Mouse (Mus musculus) induced T-regulatory cell, adult 2 months (primary cell): ENCODE results near the gene Fam131c.

Experiments used
- DNase-seq: peaks from one replicate; pipeline ENCODE4 v3.0.0-alpha.2; 2012; ENCODE audit warnings: low read depth

Fam131c gene

DNA sequence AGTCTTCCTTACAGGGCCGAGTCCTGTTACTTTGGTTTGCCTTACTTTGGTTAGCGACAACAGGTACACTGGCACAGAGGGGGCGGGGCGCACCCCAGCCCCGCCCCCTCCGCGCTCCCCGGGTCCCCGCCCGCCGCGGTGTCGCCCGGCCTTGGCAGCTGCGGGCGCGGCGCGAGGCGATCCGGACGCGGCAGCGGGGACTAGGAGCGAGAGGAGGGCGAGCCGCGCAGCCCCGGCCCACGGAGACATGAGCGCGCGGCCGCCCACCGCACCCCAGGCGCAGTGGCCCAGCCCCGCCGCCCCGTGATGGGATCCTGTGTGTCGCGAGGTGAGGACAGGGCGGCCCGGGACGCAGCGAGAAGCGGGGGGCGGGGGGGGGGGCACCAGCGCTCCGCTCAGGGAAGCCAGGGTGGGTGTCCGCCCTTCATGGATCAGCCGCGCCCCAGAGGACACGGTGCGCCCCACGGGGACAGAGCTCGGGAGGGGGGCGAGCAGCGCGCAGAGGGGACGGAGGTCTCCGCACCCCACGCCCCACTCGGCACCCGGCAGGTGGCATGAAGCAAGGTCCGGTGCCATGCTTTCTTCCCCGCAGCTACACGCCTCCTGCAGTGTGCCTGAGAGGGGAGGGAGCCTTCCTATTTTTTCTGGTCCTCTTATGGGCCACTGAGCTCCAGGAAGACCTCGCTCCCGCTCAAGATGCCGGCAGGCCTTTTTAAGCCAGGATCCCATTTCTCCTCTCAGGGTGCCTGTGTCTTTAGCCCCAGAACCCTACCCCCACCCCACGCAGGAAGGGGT lies at the start of gene Fam131c:
TSS of gene Fam131c (plus strand) at position 224 of the 795 bp plus-strand sequence.
- DNase-seq, result peak; percentile 68

- no peak for DNase-seq
These were observed 45.5 kb upstream of the Fam131c start for GRCm38 (mm10) chr4:141322526-141322925.

GRCm38 (mm10) chr4:141324771-141325191 lies 43.2 kb upstream of the Fam131c start:
- DNase-seq, result no peak

DNA sequence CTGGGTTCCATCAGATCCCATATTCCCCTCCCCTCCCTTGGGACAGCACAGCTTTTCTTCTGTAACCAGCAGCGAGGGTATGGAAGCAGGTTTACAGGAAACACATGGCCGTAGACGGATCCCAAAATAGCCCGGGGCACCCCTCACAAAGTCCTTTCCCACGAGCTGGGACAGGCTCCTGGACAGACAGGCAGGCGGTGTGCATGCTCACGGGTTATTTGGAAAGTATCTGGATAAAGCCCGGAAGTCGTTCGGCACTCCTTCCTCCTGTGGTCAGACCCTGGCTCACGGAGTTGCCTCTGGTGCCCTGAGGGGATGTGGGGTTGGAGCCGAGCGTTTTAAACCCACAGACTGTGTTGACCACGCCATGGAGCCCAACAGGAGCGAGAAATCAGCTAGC lies 42.4 kb upstream of the Fam131c start:
- no peak for DNase-seq

DNA sequence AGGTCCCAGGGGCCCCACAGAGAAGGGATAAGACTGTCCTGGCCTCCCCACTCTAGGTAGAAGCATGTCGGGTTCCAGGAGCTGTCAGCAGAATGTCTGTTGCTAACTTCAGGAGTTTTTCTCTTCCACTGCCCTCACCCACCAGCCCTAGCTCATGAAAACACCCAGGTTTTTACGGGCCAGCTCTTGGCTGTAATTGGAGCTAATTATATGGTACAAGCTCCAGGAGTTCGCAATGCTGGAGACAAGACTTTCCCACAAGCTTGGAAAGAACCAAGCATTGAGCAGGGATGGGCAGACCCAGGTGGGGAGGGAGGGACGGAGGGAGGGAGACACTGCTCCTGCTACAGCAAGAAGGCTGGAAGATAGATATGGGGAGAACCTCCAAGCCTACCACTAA lies 40.9 kb upstream of the Fam131c start:
- no peak for DNase-seq

DNA sequence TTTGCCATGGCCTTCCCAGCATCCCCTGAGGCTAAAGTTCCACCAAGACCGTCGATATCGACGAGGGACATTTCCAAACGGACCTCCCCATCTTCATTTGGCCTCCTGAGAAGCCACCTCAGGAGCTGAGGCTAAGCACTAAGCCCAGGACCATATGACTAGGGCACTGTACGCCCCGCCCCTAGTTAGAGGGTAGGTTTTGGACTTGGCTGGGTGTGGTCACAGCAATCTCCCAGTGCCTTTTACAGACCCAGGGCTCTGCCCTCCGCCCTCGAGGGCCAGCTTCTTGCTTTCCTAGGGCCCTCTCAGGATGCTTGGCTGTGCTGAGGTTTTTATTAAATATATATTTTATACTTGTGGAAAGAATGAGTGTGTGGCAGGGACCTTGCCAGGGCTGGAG lies 39.3 kb upstream of the Fam131c start:
- DNase-seq, result no peak

GRCm38 (mm10) chr4:141329968-141330367 lies 38.1 kb upstream of the Fam131c start:
- peak; percentile 12 for DNase-seq

GRCm38 (mm10) chr4:141331446-141331845 lies 36.6 kb upstream of the Fam131c start:
- no peak for DNase-seq

DNA sequence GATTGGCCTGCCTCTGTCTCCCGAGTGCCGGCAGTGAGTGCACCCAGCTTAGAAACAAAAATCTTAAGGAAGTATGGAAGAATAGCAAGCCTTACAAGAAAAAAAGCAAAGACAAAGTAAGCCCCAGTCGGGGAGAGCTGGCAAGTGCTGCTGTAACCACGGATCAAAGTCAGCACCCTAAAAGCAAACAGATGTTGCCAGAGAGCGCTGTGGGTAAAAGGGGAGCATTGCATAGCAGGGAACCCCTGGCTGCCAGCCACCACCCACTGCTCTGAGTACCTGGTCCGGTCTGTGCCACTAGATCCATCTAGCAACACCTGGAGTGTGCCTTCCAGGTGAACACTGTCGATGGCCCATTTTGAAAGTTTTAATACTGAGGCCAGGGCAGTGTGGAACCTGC lies 35.8 kb upstream of the Fam131c start:
- no peak for DNase-seq

- no peak for DNase-seq
These were observed 33.3 kb upstream of the Fam131c start for GRCm38 (mm10) chr4:141334695-141335094.

DNA sequence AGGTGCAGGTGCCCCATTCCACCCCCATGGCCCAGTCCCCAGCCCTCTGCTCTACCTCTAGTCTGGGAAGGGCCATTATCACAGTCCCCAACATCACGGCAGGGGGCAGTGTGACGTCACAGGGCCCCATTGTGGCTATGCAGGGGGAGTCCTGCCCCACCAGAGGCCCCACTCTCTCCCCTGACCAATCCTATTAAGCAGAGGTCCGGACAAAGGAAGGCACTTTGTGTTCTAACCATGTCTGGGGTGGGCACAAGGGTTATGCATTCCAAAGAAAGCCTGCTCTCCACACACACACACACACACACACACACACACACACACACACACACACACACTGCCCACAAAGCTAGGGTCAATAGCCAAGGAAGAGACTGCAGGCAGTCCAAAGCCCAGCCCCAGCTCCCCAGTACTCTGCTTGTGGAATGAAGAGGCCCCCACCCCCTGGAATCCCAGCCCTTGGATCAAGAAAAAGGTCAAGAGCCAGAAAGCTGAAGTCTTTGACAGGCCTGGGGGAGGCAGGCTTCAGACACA lies 32.7 kb upstream of the Fam131c start:
- no peak for DNase-seq

DNA sequence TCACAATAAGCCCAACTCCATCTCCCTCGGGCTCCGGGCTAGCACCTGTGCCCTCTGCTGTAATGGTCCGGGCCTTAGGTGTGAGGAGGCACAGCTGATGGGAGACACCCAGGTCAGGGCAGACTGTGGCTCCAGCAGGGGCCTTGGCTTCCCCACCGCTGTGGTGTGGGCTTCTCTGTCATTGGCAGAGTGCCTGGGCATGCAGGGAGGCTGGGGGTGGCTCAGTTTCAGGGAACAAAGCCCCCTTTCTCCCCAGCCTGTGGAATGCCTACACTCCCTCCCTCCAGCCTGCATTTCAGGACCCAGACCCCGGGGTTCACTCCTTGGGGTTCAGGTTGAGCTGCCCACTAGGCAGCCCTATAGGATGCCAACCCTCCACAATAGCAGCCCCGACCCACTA lies 31.8 kb upstream of the Fam131c start:
- no peak for DNase-seq

GRCm38 (mm10) chr4:141337986-141338385 lies 30.0 kb upstream of the Fam131c start:
- DNase-seq, result no peak

GRCm38 (mm10) chr4:141338853-141339252 lies 29.2 kb upstream of the Fam131c start:
- no peak for DNase-seq

GRCm38 (mm10) chr4:141341477-141341876 lies 26.5 kb upstream of the Fam131c start:
- no peak for DNase-seq

DNA sequence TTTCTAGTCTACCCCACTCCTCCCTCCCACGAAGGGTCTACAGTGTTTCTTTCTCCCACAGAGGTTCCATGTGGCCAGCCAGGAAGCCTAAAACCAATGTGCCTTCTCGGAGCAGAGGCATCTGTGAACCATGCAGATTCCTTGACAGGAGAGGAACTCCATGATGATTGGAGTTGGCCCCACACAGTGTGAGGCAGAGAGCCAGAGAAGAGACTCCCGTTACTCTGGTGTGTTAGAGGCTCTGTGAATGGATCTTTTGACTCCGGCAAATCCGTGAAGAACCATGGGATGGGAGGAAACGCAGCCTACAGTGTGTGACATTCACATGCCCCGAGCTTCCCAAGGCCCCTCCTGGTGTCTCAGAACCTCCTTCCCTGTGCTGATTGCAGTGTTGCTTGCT lies 24.5 kb upstream of the Fam131c start:
- DNase-seq, result no peak

DNA sequence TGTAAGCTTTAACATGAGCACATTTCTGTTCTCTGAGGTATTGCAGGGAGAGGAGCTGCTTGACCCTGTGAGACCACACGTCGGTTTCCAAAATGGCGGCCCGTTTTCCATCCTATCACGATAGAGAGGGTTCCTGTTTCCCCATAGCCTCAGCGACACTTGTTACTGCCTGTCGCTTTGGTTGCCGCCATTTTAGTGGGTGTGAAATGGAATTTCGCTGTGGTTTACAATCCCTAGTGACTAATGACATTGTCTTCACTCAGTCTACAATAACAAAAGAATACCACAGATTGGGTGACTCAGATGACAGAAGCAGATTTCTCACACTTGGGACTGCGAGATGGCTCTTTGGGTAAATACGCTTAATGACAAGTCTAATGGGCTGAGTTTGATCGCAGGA lies 22.8 kb upstream of the Fam131c start:
- no peak for DNase-seq

DNA sequence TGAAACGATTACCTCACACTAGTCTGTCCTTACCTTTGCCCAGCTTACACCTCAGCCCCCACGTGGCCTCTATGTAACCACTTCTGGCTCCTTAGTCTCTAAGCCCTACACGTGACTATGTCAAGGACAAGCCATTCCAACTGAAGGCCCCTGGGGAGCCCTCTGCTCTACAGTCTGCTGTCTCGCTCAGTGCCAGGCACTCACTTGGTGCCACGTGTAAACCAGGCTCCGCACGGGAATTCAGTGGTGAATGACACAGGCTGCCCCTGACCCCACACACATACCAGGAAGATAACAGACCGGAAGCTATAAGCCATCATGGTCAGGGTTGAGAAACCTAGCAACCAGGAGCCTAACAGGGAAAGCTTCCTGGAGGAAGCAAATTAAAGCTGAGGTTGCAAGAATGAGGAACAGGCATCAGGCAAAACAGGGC lies 20.6 kb upstream of the Fam131c start:
- DNase-seq, result no peak

GRCm38 (mm10) chr4:141348616-141349015 lies 19.4 kb upstream of the Fam131c start:
- no peak for DNase-seq

DNA sequence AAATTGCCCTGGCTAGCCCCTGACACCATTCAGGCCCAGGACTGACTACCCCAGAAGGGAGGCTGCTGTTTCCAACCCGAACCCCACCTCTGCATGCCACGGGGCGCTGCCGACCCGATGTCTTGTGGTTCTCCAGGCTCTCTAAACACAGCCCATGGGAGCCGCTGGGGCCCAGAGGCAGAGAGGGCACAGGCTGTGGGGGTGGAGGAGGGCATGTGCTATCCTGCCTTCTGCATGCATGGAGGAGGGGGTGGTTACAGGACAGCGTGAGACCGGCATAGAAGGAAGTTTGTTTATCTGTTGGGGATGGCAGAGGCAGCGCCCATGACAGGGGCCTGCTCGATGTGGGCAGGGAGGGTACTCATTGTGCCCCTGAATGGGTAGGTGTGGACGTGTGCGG lies 18.0 kb upstream of the Fam131c start:
- DNase-seq, result no peak

GRCm38 (mm10) chr4:141351972-141352371 lies 16.0 kb upstream of the Fam131c start:
- DNase-seq, result no peak

DNA sequence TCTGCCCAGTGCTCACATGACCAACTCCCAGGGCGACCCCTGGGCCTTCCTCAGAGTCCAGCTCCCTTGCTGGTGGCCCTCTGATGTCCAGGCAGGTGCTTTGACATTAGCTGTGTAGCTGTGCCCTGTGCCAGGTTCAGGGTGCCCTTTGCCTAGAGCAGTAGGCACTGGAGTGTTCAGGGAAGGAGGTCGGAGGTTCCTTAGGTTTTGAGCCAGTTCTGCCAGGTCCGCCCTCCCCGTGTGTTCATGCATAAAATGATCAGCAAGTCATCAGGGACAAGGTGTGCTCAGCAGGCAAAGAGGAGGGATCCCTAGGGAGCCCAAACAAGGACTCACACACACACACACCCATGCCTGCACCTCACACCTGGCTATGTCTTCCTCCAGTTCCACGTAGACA lies 15.0 kb upstream of the Fam131c start:
- DNase-seq, result no peak

DNA sequence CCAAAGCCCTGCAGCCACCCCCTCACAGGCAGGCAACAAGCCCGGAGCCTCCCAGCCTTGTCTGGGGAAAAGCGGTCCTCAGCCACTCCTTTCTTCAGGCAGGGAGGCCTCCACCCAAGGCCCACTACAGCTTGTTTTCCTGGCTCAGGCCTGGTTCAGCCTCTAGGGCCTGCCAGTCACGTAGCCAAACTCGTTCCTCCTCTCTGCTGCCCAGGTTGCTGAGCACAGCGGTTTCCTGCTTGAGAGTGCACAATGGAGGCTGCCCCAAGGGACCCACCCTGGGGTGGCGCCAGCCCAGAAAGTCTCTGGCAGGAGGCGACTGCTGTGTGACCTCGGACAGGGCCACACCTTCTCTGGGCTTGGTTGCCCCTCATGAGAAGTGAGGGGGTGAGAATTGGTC lies 14.2 kb upstream of the Fam131c start:
- no peak for DNase-seq

DNA sequence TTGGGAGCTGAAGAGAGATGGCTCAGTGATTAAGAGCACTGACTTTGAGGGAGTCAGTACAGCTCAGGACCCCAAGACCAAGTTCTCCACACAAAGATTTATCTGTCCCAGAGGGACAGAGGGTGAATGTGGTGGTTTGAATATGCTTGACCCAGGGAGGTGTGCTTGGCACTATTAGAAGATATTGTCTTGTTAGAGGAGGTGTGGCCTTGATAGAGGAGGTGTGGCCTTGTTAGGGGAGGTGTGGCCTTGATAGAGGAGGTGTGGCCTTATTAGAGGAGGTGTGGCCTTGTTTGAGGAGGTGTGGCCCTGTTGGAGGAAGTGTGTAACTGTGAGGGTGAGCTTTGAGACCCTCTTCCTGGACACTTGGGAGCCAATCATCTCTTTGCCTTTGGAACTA lies 10.2 kb upstream of the Fam131c start:
- peak; percentile 20 for DNase-seq
